In genomic region chr8:22059821-22060445, GRCm38 (mm10) we compare ENCODE assay signal across 7 mouse cellular contexts. TPM values are rescaled to one million over a fixed set of nuclear protein-coding genes. Genes with fewer than 3 reads are reported as not detected.
A peak's percentile ranks its signal among the peaks of the same experiment; 100 is the strongest.
DNase-seq lines count a peak whose midpoint lies in the region; ATAC-seq lines count a peak whose summit lies in the region.

Gene Atp7b, minus strand, starts transcription at chr8:22060305.

- H3K9me3 ChIP-seq in heart, embryonic 16.5 days (replicated peaks; ENCODE audit: control insufficient read depth, low read length) = no peaks in the 10 kb centered on the region
- H3K9me3 ChIP-seq in midbrain, embryonic 16.5 days (replicated peaks; ENCODE audit: control insufficient read depth, low read length, poor library complexity, severe bottlenecking) = no peaks in the 10 kb centered on the region

- ATAC-seq in heart, embryonic 16.5 days (replicated peaks; ENCODE audit: extremely low read depth, insufficient read depth, low FRiP score) = peak; percentile 74
- ATAC-seq in midbrain, embryonic 16.5 days = peak; percentile 95

- H3K4me3 ChIP-seq in heart, embryonic 16.5 days (ENCODE audit: low read length) = peak within 1 kb of the TSS; percentile 90
- H3K4me3 ChIP-seq in midbrain, embryonic 16.5 days (ENCODE audit: low read depth, low read length) = peak within 1 kb of the TSS; percentile 81

- H3K4me1 ChIP-seq in heart, embryonic 16.5 days (ENCODE audit: control insufficient read depth, insufficient read depth, low read length) = peaks cover 4% of the 10 kb centered on the region; the same call in 1 of the 2 replicates
- peaks cover 7% of the 10 kb centered on the region for H3K4me1 ChIP-seq in midbrain, embryonic 16.5 days (ENCODE audit: control insufficient read depth, insufficient read depth, low read length)

- peak within 1 kb of the TSS; percentile 99 for H3K4me2 ChIP-seq in heart, embryonic 16.5 days (ENCODE audit: low read depth, low read length)
- H3K4me2 ChIP-seq in midbrain, embryonic 16.5 days (ENCODE audit: low read length) = peak within 1 kb of the TSS; percentile 93

- peaks cover 14% of the 10 kb centered on the region; the same call in 1 of the 2 replicates for H3K27me3 ChIP-seq in heart, embryonic 16.5 days (ENCODE audit: control insufficient read depth, insufficient read depth, low read length)
- 0 out of 2 replicates have a peak, but pooled peaks cover 2% of the 10 kb centered on the region for H3K27me3 ChIP-seq in midbrain, embryonic 16.5 days (ENCODE audit: control insufficient read depth, insufficient read depth, low read depth, low read length)

- H3K9ac ChIP-seq in heart, embryonic 16.5 days (ENCODE audit: low read length) = peak within 1 kb of the TSS; percentile 81
- peak within 1 kb of the TSS; percentile 80 for H3K9ac ChIP-seq in midbrain, embryonic 16.5 days (ENCODE audit: low read depth, low read length)

- peak; percentile 56 for DNase-seq in spleen, adult 12 weeks (ENCODE audit: low spot score)
- no peak for DNase-seq in spleen, postnatal 4 days (ENCODE audit: low spot score in 2 of 2)
- peak; percentile 56 for DNase-seq in c-Kit-positive CD71-positive TER-119-positive erythroid progenitor cells, embryonic 14.5 days (ENCODE audit: low spot score)
- DNase-seq in large intestine, adult 2 months (ENCODE audit: low read depth, low spot score) = peak; percentile 39
- DNase-seq in gastrocnemius, postnatal 10 days = no peak

- WGBS in heart, embryonic 16.5 days = under 1% methylated on average over 45 of the region's 46 CpGs
- under 1% methylated on average over 45 of the region's 46 CpGs for WGBS in large intestine, adult 2 months
- under 1% methylated on average over 44 of the region's 46 CpGs for WGBS in midbrain, embryonic 16.5 days

- peak within 1 kb of the TSS; percentile 48; the same call in 1 of the 2 replicates for H3K27ac ChIP-seq in heart, embryonic 16.5 days (ENCODE audit: low read length)
- H3K27ac ChIP-seq in midbrain, embryonic 16.5 days (ENCODE audit: low read length) = peak within 1 kb of the TSS; percentile 58; the same call in 1 of the 2 replicates

- H3K36me3 ChIP-seq in heart, embryonic 16.5 days (ENCODE audit: control insufficient read depth, insufficient read depth) = peaks cover 14% of the 10 kb centered on the region
- H3K36me3 ChIP-seq in midbrain, embryonic 16.5 days (ENCODE audit: control insufficient read depth, insufficient read depth, low read length) = peaks cover 5% of the 10 kb centered on the region; the same call in 1 of the 2 replicates

RNA-seq across cellular contexts. Expression of gene Atp7b, which starts in this region (rescaled TPM):
- 1.1 and 1.3 TPM in 2 replicates for polyA plus RNA-seq in heart, embryonic 16.5 days (2015; fragmentation: Nextera tagmentation; extraction: Ambion mirVana)
- polyA plus RNA-seq in large intestine, adult 2 months (2012; rRNA removed) = 1.1 and 4.3 TPM in 2 replicates
- 1.5 and 1.6 TPM in 2 replicates for polyA plus RNA-seq in midbrain, embryonic 16.5 days (2015; fragmentation: Nextera tagmentation; extraction: Ambion mirVana)
- under 1 TPM in 1 of 2 experiments, not detected in 1; 0.20 TPM for total RNA-seq in gastrocnemius, postnatal 10 days (2021)

Comparison
In these comparisons a context has a peak if more than half of its experiments do, and no peak if none do; other contexts are left out.
1. DNase-seq: peak in spleen, adult 12 weeks (single experiment), c-Kit-positive CD71-positive TER-119-positive erythroid progenitor cells, embryonic 14.5 days (single experiment) and large intestine, adult 2 months (single experiment); none in spleen, postnatal 4 days (0 of 2) and gastrocnemius, postnatal 10 days (single experiment).